Mouse (Mus musculus) megakaryocyte, embryonic 14.5 days (primary cell): ENCODE measurements at regions not wholly inside any gene's neighbourhood (a gene's known extent, or its start where the extent isn't known, plus 50 kb on each side); places are given as distances from the start of the nearest gene placed in this dataset.

Source experiments
- FLI1 ChIP-seq: IDR thresholded peaks from 2 replicates; pipeline ENCODE4 v1.6.1; 2012; ENCODE audit warnings: low read length, inconsistent platforms, mixed read lengths
- GATA1 ChIP-seq: IDR thresholded peaks from 3 replicates; pipeline ENCODE4 v1.6.1; 2012; ENCODE audit warnings: mixed read lengths, low read length, inconsistent platforms, borderline replicate concordance

GRCm38 (mm10) chr3:41401881-41402280, 153.7 kb upstream of the Jade1 start:
- TF ChIP-seq GATA1: no peak
- no peak for TF ChIP-seq FLI1
